Mouse (Mus musculus) heart, embryonic 14.5 days (tissue): Measurements from ENCODE around the gene Lsmem1. TPM values are rescaled to one million over a fixed set of nuclear protein-coding genes. Genes with fewer than 3 reads are reported as not detected.

Source experiments
- ATAC-seq: fragments of 200-750 bp; cut with Nextera tagmentation; 2 replicates; pipeline ENCODE4 v1.8.0; 2017; ENCODE audit warnings: low read depth, moderate TSS enrichment; ENCODE audit not compliant: insufficient number of reproducible peaks, insufficient read depth, low FRiP score
- H3K27ac ChIP-seq, 2 experiments: fragments of 200-500 bp in 1 of 2; fragments of 300-500 bp in 1 of 2; sonication (generic) in 1 of 2; replicated peaks in 1 of 2; 2 replicates each; pipeline ENCODE4 v1.5.1; 2012 to 2014; ENCODE audit warnings: low read depth in 2 of 2, low read length in 2 of 2, control low read depth in 1 of 2, mild to moderate bottlenecking in 1 of 2, mixed read lengths in 1 of 2; ENCODE audit not compliant: control insufficient read depth in 1 of 2, insufficient read depth in 1 of 2
- H3K27me3 ChIP-seq: fragments of 300-500 bp; sonication (generic); 2 replicates; pipeline ENCODE4 v1.6.1; 2014; ENCODE audit warnings: mild to moderate bottlenecking, low read length, control low read depth; ENCODE audit not compliant: control insufficient read depth, insufficient read depth
- H3K36me3 ChIP-seq: fragments of 300-500 bp; sonication (generic); 2 replicates; pipeline ENCODE4 v1.6.1; 2014; ENCODE audit warnings: mild to moderate bottlenecking, control low read depth, low read length, mixed read lengths; ENCODE audit not compliant: control insufficient read depth, insufficient read depth
- H3K4me1 ChIP-seq, 2 experiments: fragments of 200-500 bp in 1 of 2; fragments of 300-500 bp in 1 of 2; sonication (generic) in 1 of 2; 2 replicates each; pipeline ENCODE4 v1.6.1; 2012 to 2014; ENCODE audit warnings: low read length in 2 of 2, control low read depth in 1 of 2, mixed read lengths in 1 of 2; ENCODE audit not compliant: control insufficient read depth in 2 of 2, insufficient read depth in 2 of 2
- H3K4me2 ChIP-seq: fragments of 300-500 bp; sonication (generic); 2 replicates; pipeline ENCODE4 v1.6.1; 2014; ENCODE audit warnings: mild to moderate bottlenecking, low read length
- H3K4me3 ChIP-seq, 2 experiments: fragments of 200-500 bp in 1 of 2; fragments of 300-500 bp in 1 of 2; sonication (generic) in 1 of 2; 2 replicates each; pipeline ENCODE4 v1.5.1; 2012 to 2014; ENCODE audit warnings: low read length in 2 of 2, mild to moderate bottlenecking in 2 of 2, control low read depth in 1 of 2, low read depth in 1 of 2, moderate library complexity in 1 of 2; ENCODE audit not compliant: control insufficient read depth in 1 of 2, insufficient read depth in 1 of 2
- H3K9ac ChIP-seq: fragments of 300-500 bp; sonication (generic); 2 replicates; pipeline ENCODE4 v1.6.1; 2014; ENCODE audit warnings: mild to moderate bottlenecking, low read length
- H3K9me3 ChIP-seq: fragments of 300-500 bp; sonication (generic); 2 replicates; pipeline ENCODE4 v1.6.1; 2016; ENCODE audit warnings: low read length, control low read depth; ENCODE audit not compliant: control insufficient read depth
- WGBS: fragments of 180-500 bp; shearing (Covaris S2); extraction: QIAGEN DNeasy Blood & Tissue Kit; methylation state at CpG from one replicate; pipeline ENCODE4 v1.1.7; 2014; 5-methylcytosine and 5-hydroxymethylcytosine counted together
- polyA plus RNA-seq: library from polyadenylated mRNA; unstranded; fragments of >200 nt; fragmentation: Nextera tagmentation; extraction: Ambion mirVana; gene quantifications from 2 replicates; pipeline ENCODE4 v1.2.1, GENCODE M21; 2014

The Lsmem1 gene
- polyA plus RNA-seq, 1 experiment from 2014 or later = 39.3 TPM

- Histone ChIP-seq H3K4me3 (no peak overlapping the region), H3K4me1 (peaks cover 5 to 17% of the 10 kb centered on the region in 2 experiments), H3K27ac (no peak overlapping the region), H3K9me3 (no peaks in the 10 kb centered on the region), H3K27me3 (no peaks in the 10 kb centered on the region), H3K4me2 (peak overlapping the region; percentile 55; the same call in 1 of the 2 replicates), H3K9ac (peak overlapping the region; percentile 8; the same call in 1 of the 2 replicates), H3K36me3 (no peaks in the 10 kb centered on the region)
- whole genome bisulfite sequencing = 60% methylated on average over 4 of the region's 4 CpGs
- no peak for ATAC-seq
These were observed 44.0 kb upstream of the Lsmem1 start for GRCm38 (mm10) chr12:40243241-40243640.

- Histone ChIP-seq H3K36me3 (no peaks in the 10 kb centered on the region), H3K4me3 (no peak overlapping the region), H3K4me2 (no peak overlapping the region), H3K9me3 (no peaks in the 10 kb centered on the region), H3K9ac (no peak overlapping the region), H3K27me3 (no peaks in the 10 kb centered on the region), H3K27ac (no peak overlapping the region), H3K4me1 (peaks cover 0 to 6% of the 10 kb centered on the region in 2 experiments; a peak in 3 of 4 replicates)
- 76% methylated on average over 7 of the region's 7 CpGs for WGBS
- ATAC-seq = no peak
These were observed 39.9 kb upstream of the Lsmem1 start for GRCm38 (mm10) chr12:40239161-40239560.

GRCm38 (mm10) chr12:40232231-40232630 is 32.9 kb upstream of the Lsmem1 start:
- H3K27ac ChIP-seq = no peak overlapping the region
- 86% methylated on average over 1 of the region's 1 CpGs for WGBS
- no peak for ATAC-seq
- H3K27me3 ChIP-seq = no peaks in the 10 kb centered on the region
- H3K4me3 ChIP-seq = no peak overlapping the region
- no peaks in the 10 kb centered on the region for H3K36me3 ChIP-seq
- H3K9ac ChIP-seq = no peak overlapping the region
- H3K9me3 ChIP-seq = no peaks in the 10 kb centered on the region
- H3K4me1 ChIP-seq = no peaks in the 10 kb centered on the region
- H3K4me2 ChIP-seq = no peak overlapping the region

- H3K4me3 ChIP-seq = no peak overlapping the region
- H3K27me3 ChIP-seq = no peaks in the 10 kb centered on the region
- whole genome bisulfite sequencing = 81% methylated on average over 2 of the region's 2 CpGs
- ATAC-seq = no peak
- no peak overlapping the region for H3K27ac ChIP-seq
- no peak overlapping the region for H3K4me2 ChIP-seq
- no peak overlapping the region for H3K9ac ChIP-seq
- no peaks in the 10 kb centered on the region for H3K4me1 ChIP-seq
- H3K36me3 ChIP-seq = no peaks in the 10 kb centered on the region
- no peaks in the 10 kb centered on the region for H3K9me3 ChIP-seq
These were observed 32.3 kb upstream of the Lsmem1 start for GRCm38 (mm10) chr12:40231632-40232031.

- Histone ChIP-seq H3K36me3 (no peaks in the 10 kb centered on the region), H3K27ac (no peak overlapping the region; a peak in 1 of 4 replicates), H3K27me3 (no peaks in the 10 kb centered on the region), H3K4me2 (peak overlapping the region; percentile 70), H3K4me3 (no peak overlapping the region), H3K9me3 (no peaks in the 10 kb centered on the region), H3K9ac (no peak overlapping the region), H3K4me1 (peaks cover 5 to 21% of the 10 kb centered on the region in 2 experiments)
- ATAC-seq = no peak
- 91% methylated on average over 9 of the region's 9 CpGs for WGBS
These were observed 25.0 kb upstream of the Lsmem1 start for GRCm38 (mm10) chr12:40224171-40224880.

- Histone ChIP-seq H3K36me3 (no peaks in the 10 kb centered on the region), H3K4me2 (peak overlapping the region; percentile 70), H3K9me3 (no peaks in the 10 kb centered on the region), H3K27me3 (no peaks in the 10 kb centered on the region), H3K9ac (peak overlapping the region; percentile 64), H3K4me3 (peak overlapping the region; percentile 46 to 98), H3K27ac (peak overlapping the region; percentile 85 to 88), H3K4me1 (peaks cover 5 to 21% of the 10 kb centered on the region in 2 experiments)
- 43% methylated on average over 10 of the region's 10 CpGs for WGBS
- ATAC-seq = no peak
These were observed 24.4 kb upstream of the Lsmem1 start for GRCm38 (mm10) chr12:40223676-40224075.

- Histone ChIP-seq H3K36me3 (no peaks in the 10 kb centered on the region), H3K4me2 (peak overlapping the region; percentile 74), H3K27me3 (no peaks in the 10 kb centered on the region), H3K9me3 (no peaks in the 10 kb centered on the region), H3K4me3 (peak overlapping the region; percentile 81 to 98), H3K27ac (peak overlapping the region; percentile 94 to 99), H3K9ac (peak overlapping the region; percentile 99), H3K4me1 (peaks cover 5 to 21% of the 10 kb centered on the region in 2 experiments)
- whole genome bisulfite sequencing = 0% methylated on average over 47 of the region's 47 CpGs
- peak; percentile 98 for ATAC-seq
These were observed 23.9 kb upstream of the Lsmem1 start for GRCm38 (mm10) chr12:40223082-40223619.
